Mouse (Mus musculus): ENCODE measurements around the gene Klhdc8a.

The Klhdc8a gene

DNA sequence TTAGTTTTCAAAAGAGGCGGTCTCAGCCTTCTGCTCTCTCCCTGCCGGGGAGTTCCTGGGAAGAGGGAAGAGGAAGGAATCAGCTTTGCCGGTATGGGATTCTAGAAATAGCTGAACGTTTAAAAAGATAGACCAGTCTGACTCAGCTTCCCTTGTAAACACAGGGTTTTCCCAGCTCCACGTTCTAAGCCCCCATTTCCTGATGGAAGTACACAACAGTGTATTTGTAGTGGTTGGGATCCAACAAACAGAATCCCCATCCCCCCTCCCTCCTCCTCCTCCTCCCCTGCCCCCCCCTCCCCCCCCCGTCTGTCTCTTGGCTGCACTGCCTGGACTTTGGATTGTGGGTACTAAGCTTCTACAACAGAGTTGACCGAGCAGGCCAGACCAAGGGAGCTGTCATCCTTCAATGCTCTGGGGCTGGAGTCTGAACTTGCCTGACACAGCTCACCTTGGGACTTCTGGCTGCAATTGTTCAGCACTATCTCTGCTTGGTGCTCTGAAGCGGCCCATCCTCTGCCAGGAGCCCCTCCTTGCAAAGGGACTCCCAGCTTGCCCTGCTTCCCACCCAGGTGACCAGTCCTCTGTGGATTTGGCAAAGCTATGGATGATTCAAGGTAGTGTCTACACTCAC is 39.7 kb downstream of the Klhdc8a start:
- no peak for DNase-seq (ENCODE audit: extremely low read depth, insufficient read length, low spot score)

DNA sequence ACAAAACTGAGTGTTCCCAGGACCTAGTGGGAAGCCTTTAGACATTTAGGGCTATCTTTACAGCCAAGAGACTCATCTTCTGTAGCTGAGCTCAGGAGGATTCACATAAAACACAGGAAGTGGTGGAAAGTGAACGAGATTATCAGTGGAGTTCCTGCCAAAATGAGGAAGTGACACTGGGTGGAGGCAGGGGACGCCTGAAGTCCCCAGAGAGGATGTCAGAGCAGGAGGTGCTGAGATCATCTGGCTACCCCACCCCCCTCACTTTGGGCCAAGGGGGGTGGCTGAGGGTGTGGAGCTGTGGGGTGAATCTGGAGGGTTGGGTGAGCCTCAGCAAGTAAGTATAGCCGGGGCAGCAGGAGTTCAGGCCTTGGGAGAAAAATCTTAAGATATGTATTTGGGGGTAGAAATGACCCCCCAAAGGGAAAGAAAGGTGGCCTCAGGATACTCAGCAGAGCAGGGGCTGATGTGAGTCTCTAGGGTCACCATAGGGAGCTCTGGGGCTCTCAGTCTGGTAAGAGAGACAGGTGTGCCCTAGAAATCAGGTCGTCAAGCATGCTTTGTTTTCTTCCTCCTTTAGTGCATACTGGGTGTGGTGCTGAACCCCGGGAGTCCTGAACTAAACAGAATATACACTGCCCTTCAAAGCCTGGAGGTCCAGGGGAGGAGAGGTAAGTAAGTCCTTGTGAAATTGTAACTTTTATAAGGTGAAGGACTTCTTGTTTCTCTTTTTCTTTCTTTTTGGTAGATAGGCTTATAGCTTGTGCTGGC is 43.5 kb downstream of the Klhdc8a start:
- no peak for DNase-seq (ENCODE audit: extremely low read depth, insufficient read length, low spot score)

DNA sequence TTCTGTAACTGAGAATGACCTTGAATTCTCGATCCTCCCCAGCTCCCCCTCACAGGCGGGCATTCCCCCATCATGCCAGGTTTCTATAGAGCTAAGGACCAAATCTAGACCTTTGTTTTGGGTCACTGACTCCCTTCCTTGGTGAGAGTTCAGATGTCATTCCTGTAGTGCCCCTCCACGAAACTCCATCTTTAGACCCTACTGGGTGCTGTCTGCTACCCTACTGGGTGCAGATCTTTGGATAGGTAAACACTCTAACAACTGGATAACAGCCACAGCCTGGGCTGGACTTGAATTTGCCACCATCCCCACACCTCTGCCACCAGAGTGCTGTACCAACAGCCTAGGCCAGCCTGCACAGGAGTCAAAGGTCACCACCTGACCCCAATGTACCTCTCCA is 44.1 kb downstream of the Klhdc8a start:
- no peak for DNase-seq (ENCODE audit: extremely low read depth, insufficient read length, low spot score)

DNA sequence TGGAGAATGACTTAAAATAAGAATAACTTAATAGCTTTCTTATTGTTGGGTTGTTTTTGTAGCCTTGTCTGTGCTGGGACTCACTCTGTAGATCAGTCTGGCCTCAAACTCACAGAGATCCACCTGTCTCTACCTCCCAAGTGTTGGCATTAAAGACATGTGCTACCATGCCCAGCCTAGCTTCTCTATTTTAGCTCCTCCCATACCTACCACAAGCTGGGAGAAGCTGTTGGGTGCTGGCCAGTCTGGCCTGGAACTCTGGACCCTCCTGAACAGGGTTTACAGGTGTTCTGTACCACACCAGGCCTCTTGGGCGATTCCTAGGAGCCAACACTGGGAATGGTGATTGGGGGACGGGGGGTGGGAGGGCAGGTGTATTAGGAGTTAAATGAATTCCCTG is 44.8 kb downstream of the Klhdc8a start:
- no peak for DNase-seq (ENCODE audit: extremely low read depth, insufficient read length, low spot score)

DNA sequence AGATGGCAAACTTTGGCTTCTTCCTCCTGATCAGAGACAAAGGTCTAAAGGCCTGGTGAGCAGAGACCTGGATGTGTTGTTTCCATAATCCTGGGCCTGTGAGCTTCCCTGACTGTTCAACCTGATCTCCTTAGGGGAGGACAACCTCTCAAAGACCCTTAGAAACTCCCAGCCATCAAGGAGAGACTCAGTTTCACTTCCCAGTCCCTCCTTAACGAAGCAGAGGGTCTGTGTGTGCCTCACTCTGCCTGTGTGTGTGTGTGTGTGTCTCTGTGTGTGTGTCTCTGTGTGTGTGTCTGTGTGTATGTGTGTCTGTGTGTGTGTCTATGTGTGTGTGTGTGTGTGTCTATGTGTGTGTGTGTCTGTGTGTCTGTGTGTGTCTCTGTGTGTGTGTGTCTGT is 45.2 kb downstream of the Klhdc8a start:
- DNase-seq (ENCODE audit: extremely low read depth, insufficient read length, low spot score): no peak

DNA sequence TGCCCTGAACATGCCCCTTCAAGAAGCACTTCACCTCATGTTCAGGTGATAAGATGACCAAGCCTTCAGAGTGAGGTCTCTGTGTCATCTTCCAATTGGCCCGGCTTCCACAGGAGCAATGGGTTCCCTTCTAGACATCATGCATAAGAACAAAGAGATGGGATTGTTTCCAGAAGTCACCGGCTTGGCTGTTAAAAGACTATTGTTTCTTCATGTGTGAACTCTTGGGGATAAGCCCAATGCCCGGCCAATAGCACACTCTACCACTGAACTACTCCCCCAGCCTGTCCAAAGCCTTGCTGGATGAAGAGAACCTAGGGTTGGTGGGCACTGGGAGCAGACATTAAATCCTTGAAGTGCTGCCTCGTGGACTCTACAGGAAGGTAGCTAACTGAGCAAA is 47.1 kb downstream of the Klhdc8a start:
- no peak for DNase-seq (ENCODE audit: extremely low read depth, insufficient read length, low spot score)

DNA sequence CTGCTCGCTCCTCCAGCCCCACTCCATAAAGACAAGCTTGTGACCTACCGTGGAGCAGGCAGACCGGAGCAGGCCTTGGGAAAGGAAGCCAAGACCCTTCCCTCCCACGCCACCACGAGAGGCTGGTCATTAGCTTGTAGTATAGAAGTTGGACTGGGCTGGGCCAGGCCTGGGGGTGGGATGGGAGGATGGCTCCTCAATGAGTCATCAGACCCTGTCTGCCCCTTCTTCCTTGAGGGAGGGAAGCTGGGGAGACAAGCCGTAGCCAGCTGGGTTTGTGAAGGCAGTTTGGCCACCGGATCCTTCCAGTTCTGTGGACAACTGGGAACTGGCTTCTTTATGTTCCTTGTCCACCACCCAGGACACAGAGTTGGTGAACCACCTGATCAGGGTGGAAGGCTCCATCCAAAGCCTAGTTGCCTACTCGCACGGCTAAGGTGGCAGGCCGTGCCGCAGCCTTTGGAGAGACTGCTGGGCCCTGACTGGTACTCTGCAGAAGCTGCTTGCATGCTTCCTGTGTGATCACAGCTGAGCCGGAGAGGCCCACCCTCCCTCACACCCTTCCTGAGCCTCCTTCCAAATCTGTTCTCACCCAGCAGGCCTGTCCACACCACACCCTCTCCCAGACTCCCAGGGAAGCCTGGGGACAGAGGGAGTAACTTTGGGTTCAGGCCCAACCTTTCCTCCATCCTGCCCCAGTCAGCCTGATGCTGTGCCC is 47.9 kb downstream of the Klhdc8a start:
- peak; percentile 80 for DNase-seq (ENCODE audit: extremely low read depth, insufficient read length, low spot score)

DNA sequence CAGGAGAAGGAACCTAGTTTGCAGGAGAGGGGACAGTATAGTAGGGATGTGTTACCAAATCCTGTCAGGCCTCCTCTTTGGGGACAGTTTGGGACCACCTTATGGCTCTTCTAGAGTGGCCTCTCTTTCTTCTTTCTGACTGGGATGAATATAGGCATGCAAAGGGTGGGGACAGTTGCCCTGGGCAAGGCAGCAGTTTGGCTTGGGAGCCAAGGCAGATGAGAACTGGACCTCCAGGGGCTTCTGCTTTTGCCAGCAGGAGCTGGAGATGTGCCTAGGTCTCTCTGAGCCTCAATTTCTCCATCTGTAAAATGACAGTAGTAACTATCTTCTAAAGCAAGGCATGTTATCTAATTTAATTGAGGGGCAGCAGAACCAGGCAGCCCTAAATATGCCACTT is 48.5 kb downstream of the Klhdc8a start:
- DNase-seq (ENCODE audit: extremely low read depth, insufficient read length, low spot score): no peak

DNA sequence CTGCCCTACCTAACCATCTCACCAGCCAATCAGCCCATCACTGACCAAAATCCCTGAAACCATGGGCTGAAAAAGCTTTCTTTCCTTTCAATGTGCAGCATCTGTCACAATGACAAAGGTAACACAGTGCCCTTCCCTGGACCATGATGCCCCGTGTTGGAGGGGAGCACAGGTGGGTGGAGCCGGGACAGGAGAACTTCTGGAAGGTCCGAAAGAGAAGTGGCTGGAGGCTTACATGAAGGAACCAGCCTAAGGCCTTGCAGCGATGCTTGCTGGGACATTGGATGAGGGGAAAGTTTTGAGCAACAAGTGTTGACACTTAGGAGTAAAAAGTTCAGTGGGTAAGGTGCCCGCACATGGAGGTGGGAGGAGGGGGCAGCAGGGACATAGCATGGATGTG is 50.0 kb downstream of the Klhdc8a start:
- no peak for DNase-seq (ENCODE audit: extremely low read depth, insufficient read length, low spot score)

DNA sequence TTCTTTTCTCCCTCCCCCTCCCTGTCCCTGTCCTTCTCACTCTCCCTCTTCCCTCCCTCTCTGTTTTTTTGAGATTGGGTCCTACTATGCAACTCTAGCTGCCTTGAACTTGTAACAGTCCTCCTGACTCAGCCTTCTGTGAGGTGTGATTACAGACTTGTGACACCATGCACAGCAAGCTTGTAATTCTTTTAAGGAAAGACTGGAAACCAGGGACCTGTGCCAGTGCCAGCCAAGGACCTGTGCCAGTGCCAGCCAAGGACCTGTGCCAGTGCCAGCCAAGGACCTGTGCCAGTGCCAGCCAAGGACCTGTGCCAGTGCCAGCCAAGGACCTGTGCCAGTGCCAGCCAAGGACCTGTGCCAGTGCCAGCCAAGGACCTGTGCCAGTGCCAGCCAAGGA is 50.6 kb downstream of the Klhdc8a start:
- peak; percentile 88 for DNase-seq (ENCODE audit: extremely low read depth, insufficient read length, low spot score)

DNA sequence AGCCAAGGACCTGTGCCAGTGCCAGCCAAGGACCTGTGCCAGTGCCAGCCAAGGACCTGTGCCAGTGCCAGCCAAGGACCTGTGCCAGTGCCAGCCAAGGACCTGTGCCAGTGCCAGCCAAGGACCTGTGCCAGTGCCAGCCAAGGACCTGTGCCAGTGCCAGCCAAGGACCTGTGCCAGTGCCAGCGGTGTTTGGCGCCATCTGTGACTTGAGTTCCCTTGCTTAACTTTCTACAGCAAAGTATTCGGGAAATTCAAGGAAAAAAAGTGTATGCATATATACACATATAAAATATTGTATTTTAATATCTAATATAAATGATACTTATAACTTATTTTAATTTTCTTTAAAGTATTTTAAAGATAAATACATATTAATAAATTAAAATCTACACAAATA is 51.2 kb downstream of the Klhdc8a start:
- peak; percentile 73 for DNase-seq (ENCODE audit: extremely low read depth, insufficient read length, low spot score)

DNA sequence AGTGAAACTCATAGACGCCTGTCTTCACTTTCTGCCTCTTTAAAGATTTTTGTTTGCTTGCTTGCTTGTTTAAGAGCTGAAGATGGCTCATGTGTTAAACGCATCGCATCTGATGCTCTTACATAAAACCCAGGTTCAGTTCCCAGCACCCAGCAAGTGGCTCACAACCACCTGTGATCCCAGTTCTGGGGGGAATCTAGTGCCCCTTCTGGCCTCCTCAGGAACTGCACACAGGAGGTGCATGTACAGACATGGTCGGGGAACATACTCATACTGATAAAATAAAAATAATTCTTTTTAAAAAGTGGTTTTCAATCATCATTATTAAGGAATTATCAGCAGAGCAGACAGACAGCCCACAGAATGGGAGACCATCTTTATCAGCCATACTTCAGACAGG is 52.6 kb downstream of the Klhdc8a start:
- DNase-seq (ENCODE audit: extremely low read depth, insufficient read length, low spot score): no peak

DNA sequence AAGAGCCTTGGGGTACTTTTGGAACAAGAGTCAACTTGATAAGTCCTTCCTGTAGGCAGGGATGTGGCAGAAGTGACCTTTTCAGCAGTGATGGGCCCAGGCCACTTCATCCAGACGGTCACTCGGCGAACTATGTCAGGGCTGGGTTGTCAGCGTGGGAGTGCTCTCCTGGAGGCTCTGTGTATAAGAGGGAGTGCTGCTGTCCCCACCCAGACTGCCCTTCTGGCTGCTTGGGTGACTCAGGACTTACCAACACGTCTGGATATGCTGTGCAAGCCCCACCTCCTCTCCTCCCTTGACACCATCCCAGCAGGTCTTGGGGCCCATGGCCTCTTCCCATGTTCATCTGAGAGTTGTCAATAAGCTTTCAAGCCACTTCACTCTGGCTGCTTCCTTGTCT is 55.0 kb downstream of the Klhdc8a start:
- DNase-seq (ENCODE audit: extremely low read depth, insufficient read length, low spot score): peak; percentile 72

DNA sequence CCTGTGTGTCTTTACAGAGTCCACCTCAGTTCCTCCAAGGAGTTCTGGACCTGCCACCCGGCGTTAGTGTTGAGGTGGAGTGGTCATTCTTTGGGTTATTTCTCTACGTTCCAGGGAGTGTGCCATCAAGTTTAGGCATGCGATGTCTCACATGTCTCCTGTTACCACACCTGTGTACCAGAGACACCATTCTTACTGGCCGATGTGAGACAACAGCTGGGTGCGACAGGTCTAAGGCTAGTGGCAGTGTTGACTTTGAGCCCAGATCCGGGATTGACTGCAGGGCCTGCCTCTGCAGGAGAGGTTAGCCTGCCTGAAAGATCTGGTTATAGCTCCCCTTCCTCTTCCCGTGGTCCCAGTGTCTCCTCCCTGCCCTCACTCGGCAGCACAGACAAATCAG is 55.8 kb downstream of the Klhdc8a start:
- no peak for DNase-seq (ENCODE audit: extremely low read depth, insufficient read length, low spot score)

DNA sequence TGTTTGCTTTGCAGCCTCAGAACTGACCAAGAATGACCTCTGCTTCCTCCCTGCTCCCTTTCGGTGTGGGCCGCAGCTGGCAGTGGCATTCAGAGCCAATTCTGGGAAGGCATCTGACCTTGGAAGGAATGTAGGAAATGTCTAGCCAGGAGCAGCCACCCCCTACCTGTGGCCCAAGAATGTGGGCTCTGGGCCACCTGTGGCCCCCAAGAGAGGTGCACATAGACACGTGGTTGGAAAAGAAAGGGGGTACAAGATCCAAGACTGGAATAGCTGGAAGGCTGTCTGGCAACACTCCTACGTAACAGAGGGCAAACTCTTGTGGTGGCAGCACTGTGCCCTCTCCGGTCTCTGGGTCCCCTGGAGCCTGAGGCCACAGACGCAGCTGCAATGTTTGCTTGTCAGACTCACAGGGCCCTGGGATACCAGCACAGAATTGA is 56.8 kb downstream of the Klhdc8a start:
- peak; percentile 84 for DNase-seq (ENCODE audit: extremely low read depth, insufficient read length, low spot score)

DNA sequence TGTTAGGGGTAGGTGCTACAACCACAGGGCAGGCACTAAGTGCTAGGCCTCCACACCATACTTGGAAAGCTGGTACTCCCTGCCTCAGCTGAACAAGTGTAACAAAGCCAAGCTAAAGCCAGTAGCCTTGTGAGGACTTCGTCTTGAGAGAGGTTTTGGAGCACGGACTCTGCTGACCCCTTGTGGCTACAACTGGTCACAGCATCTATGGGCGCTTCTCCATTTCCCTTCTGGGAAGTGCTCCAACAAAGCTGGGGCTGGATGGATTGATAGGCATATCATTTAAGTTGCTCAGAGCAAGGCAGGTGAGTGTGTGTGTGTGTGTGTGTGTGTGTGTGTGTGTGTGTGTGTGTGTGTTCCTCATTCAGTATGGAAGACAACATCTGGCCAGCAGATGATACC is 57.4 kb downstream of the Klhdc8a start:
- DNase-seq (ENCODE audit: extremely low read depth, insufficient read length, low spot score): peak; percentile 74

DNA sequence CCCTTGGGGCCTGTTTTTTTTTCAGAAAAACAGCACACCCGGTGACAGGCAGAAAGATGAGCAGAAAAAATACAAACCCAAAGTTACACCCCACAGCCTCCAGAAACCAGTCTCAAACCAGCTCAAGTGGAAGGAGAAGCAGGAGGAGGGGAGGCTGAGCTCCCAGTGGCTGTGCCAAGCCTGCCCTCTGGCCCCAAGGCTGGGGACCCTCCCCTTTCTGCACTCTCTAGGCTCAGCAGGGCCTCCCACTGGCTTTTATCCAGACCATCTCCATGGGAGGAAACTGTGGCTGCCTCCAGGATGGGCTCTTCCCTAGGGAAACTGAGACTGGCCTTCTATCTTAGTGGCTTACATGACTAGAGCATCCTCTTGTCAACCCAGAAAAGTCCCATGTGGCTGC is 58.4 kb downstream of the Klhdc8a start:
- no peak for DNase-seq (ENCODE audit: extremely low read depth, insufficient read length, low spot score)

Measured in 3134 (cell line).